Mouse (Mus musculus) liver (tissue): ENCODE results near the gene Gtf2i.
"Not testable (repeated sequence)": the region's sequence is repeated elsewhere in the genome, so short reads cannot be mapped to it uniquely, and the experiment has no call there.

Experiments used
- DNase-seq: peaks from one replicate; pipeline ENCODE4 v3.0.0-alpha.2; 2020; ENCODE audit warnings: mixed read lengths

The Gtf2i gene

GRCm38 (mm10) chr5:134314688-134315622 lies at the start of gene Gtf2i:
Gene Gtf2i (minus strand): TSS chr5:134314760.
- DNase-seq, result peak; percentile 95

- no peak for DNase-seq
These were observed 44.5 kb upstream of the Gtf2i start for GRCm38 (mm10) chr5:134359101-134359500.

GRCm38 (mm10) chr5:134355372-134355771 lies 40.8 kb upstream of the Gtf2i start:
- DNase-seq, result not testable (repeated sequence)

GRCm38 (mm10) chr5:134353117-134353516 lies 38.6 kb upstream of the Gtf2i start:
- DNase-seq, result no peak

GRCm38 (mm10) chr5:134352527-134353001 lies 38.0 kb upstream of the Gtf2i start:
- peak; percentile 13 for DNase-seq

- DNase-seq, result peak; percentile 84
These were observed 36.1 kb upstream of the Gtf2i start for GRCm38 (mm10) chr5:134350660-134351059.

GRCm38 (mm10) chr5:134347066-134347465 lies 32.5 kb upstream of the Gtf2i start:
- DNase-seq, result no peak

- peak; percentile 41 for DNase-seq
These were observed 30.9 kb upstream of the Gtf2i start for GRCm38 (mm10) chr5:134345449-134345848.

GRCm38 (mm10) chr5:134344076-134344475 lies 29.5 kb upstream of the Gtf2i start:
- no peak for DNase-seq

- DNase-seq, result not testable (repeated sequence)
These were observed 29.0 kb upstream of the Gtf2i start for GRCm38 (mm10) chr5:134343530-134343929.

- DNase-seq, result peak; percentile 12
These were observed 28.1 kb upstream of the Gtf2i start for GRCm38 (mm10) chr5:134342503-134343205.

- no peak for DNase-seq
These were observed 27.2 kb upstream of the Gtf2i start for GRCm38 (mm10) chr5:134341721-134342120.

GRCm38 (mm10) chr5:134341321-134341720 lies 26.8 kb upstream of the Gtf2i start:
- no peak for DNase-seq

GRCm38 (mm10) chr5:134340101-134340522 lies 25.6 kb upstream of the Gtf2i start:
- DNase-seq, result no peak

GRCm38 (mm10) chr5:134337012-134337411 lies 22.5 kb upstream of the Gtf2i start:
- not testable (repeated sequence) for DNase-seq

- no peak for DNase-seq
These were observed 18.2 kb upstream of the Gtf2i start for GRCm38 (mm10) chr5:134332743-134333142.

- no peak for DNase-seq
These were observed 15.5 kb upstream of the Gtf2i start for GRCm38 (mm10) chr5:134330082-134330481.

GRCm38 (mm10) chr5:134329311-134329710 lies 14.8 kb upstream of the Gtf2i start:
- DNase-seq, result no peak

- DNase-seq, result peak; percentile 30
These were observed 14.0 kb upstream of the Gtf2i start for GRCm38 (mm10) chr5:134328482-134329001.

- peak; percentile 50 for DNase-seq
These were observed 11.5 kb upstream of the Gtf2i start for GRCm38 (mm10) chr5:134325856-134326566.

- DNase-seq, result no peak
These were observed 9.3 kb upstream of the Gtf2i start for GRCm38 (mm10) chr5:134323869-134324268.

- DNase-seq, result peak; percentile 48
These were observed 8.8 kb upstream of the Gtf2i start for GRCm38 (mm10) chr5:134323311-134323710.

GRCm38 (mm10) chr5:134322355-134322754 lies 7.8 kb upstream of the Gtf2i start:
- no peak for DNase-seq
